Mouse (Mus musculus): ENCODE results near the gene AC129217.1.

DNA sequence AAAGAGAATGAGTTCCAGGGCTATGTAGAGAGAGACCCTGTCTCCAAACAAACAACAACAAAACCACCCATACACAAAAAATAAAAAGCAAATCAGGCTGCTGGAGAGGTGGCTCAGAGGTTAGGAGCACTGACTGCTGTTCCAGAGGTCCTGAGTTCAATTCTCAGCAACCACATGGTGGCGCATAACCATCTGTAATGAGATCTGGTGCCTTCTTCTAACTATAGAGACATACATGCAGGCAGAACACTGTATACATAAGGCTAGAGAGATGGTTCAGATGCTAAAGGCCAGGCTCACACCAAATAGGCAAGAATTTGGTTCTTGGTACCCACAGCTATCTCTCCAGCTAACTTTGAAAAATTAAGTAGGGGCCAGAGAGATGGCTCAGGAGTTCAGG is 29.4 kb downstream of the AC129217.1 start:
- no peak for TF ChIP-seq EP300 (IDR thresholded peaks at IDR 0.05; ENCODE audit: insufficient read depth, low read depth, low read length)
- TF ChIP-seq CTCF (IDR thresholded peaks at IDR 0.05), result peak; percentile 63

Measured in heart, adult 2 months (tissue).